Mouse (Mus musculus): ENCODE measurements at regions not wholly inside any gene's neighbourhood (a gene's known extent, or its start where the extent isn't known, plus 50 kb on each side); places are given as distances from the start of the nearest gene placed in this dataset.

GRCm38 (mm10) chrX:99215931-99216330 lies 80.0 kb downstream of the Efnb1 start:
- TF ChIP-seq GATA1 (IDR thresholded peaks at IDR 0.05; ENCODE audit: borderline replicate concordance, low read length): no peak
- no peak for TF ChIP-seq FLI1 (IDR thresholded peaks at IDR 0.05; ENCODE audit: low read length)
